In genomic region chr5:120483399-120483798, GRCm38 (mm10) we compare ENCODE assay signal across 27 mouse cellular contexts. TPM values are rescaled to one million over a fixed set of nuclear protein-coding genes. Genes with fewer than 3 reads are reported as not detected.
DNase-seq lines count a peak whose midpoint lies in the region; ATAC-seq and TF ChIP-seq lines count a peak whose summit lies in the region.
"Had no signal": no experiment of that assay in that cellular context is flagged by ENCODE, and none has a peak within 500 bp of the region (broad histone marks: within the 10 kb centered on the region; RNA-seq: fewer than 3 reads in every experiment).

No protein-coding gene starts in this region.

- 0 out of 2 replicates have a peak, but pooled peaks have one; percentile 24 for ATAC-seq in lung, postnatal 0 days
- ATAC-seq: forebrain, embryonic 13.5 days; forebrain, postnatal 0 days; hindbrain, embryonic 16.5 days; inflammation-experienced regulatory T-cells, adult 6 months had no signal

- 0 out of 2 replicates have a peak, but pooled peaks cover 13% of the 10 kb centered on the region for H3K36me3 ChIP-seq in lung, postnatal 0 days (ENCODE audit: insufficient read depth, low read length)

- no peak overlapping the region for H3K9ac ChIP-seq in lung, postnatal 0 days (replicated peaks; ENCODE audit: low read depth)
- H3K9ac ChIP-seq: forebrain, embryonic 13.5 days; forebrain, postnatal 0 days; hindbrain, embryonic 12.5 days had no signal

- no peak for TF ChIP-seq CTCF in lung, postnatal 0 days (IDR thresholded peaks at IDR 0.05)
- TF ChIP-seq CTCF in brain, embryonic 14.5 days (IDR thresholded peaks at IDR 0.05; ENCODE audit: borderline replicate concordance, extremely low read depth, insufficient read depth, insufficient read length) = no peak
- no peak for TF ChIP-seq CTCF in layer of hippocampus, adult 2 months (conservative IDR thresholded peaks at IDR 0.05)

- no peaks in the 10 kb centered on the region for H3K9me3 ChIP-seq in lung, postnatal 0 days (ENCODE audit: low read length)
- H3K9me3 ChIP-seq: embryonic facial prominence, embryonic 10.5 days; forebrain, embryonic 13.5 days; G1E; heart, embryonic 10.5 days; hindbrain, embryonic 12.5 days had no signal

- no peak overlapping the region for H3K4me3 ChIP-seq in lung, postnatal 0 days (ENCODE audit: low read depth, low read length)
- no peak overlapping the region for H3K4me3 ChIP-seq in layer of hippocampus, adult 2 months
- H3K4me3 ChIP-seq: embryonic facial prominence, embryonic 10.5 days; forebrain, embryonic 13.5 days; heart, embryonic 10.5 days; hindbrain, embryonic 12.5 days had no signal

- no peak overlapping the region for H3K4me2 ChIP-seq in lung, postnatal 0 days (replicated peaks; ENCODE audit: low read depth, low read length)
- H3K4me2 ChIP-seq: forebrain, embryonic 13.5 days; hindbrain, embryonic 12.5 days had no signal

- no peaks in the 10 kb centered on the region for H3K27me3 ChIP-seq in lung, postnatal 0 days (replicated peaks; ENCODE audit: insufficient read depth, low read length)
- H3K27me3 ChIP-seq: forebrain, embryonic 13.5 days; hindbrain, embryonic 12.5 days had no signal

- no peak overlapping the region for H3K27ac ChIP-seq in lung, postnatal 0 days (ENCODE audit: low read length)
- no peak overlapping the region for H3K27ac ChIP-seq in layer of hippocampus, adult 2 months
- H3K27ac ChIP-seq: embryonic facial prominence, embryonic 10.5 days; forebrain, embryonic 13.5 days; heart, embryonic 10.5 days; hindbrain, embryonic 12.5 days had no signal

- no peak for TF ChIP-seq EP300 in lung, postnatal 0 days (IDR thresholded peaks at IDR 0.05)

- DNase-seq in heart, adult 11 months = peak; percentile 88
- DNase-seq in heart, adult 9 months (ENCODE audit: low spot score in 2 of 2) = no peak
- DNase-seq in lung, postnatal 0 days (ENCODE audit: low spot score) = no peak
- no peak for DNase-seq in lung, postnatal 14 days
- peak; percentile 26 for DNase-seq in ES-CJ7 (ENCODE audit: low read depth, low spot score)
- DNase-seq in brain, embryonic 14.5 days (ENCODE audit: low read depth) = peak; percentile 44
- DNase-seq in layer of hippocampus, adult 2 months (ENCODE audit: low spot score in 2 of 2) = no peak
- DNase-seq: adrenal gland, adult 2 months; cerebellum, adult 18-20 months; cerebellum, adult 9-11 months; forebrain, postnatal 0 days; gastrocnemius, postnatal 25 days; heart, postnatal 10 days; heart, postnatal 4 days had no signal

- 71% methylated on average over 19 of the region's 19 CpGs for WGBS in lung, postnatal 0 days

- TF ChIP-seq POLR2A in brain, embryonic 14.5 days (IDR thresholded peaks at IDR 0.05; ENCODE audit: borderline replicate concordance, extremely low read depth, insufficient read depth, insufficient read length, poor library complexity, severe bottlenecking) = no peak

- H3K4me1 ChIP-seq in lung, postnatal 0 days (ENCODE audit: insufficient read depth, low read depth, low read length) = no peaks in the 10 kb centered on the region
- H3K4me1 ChIP-seq: forebrain, embryonic 13.5 days had no signal

RNA-seq across cellular contexts. Expression of gene Sds, which starts 7.1 kb away (rescaled TPM):
- polyA plus RNA-seq in lung, postnatal 0 days (2015; fragmentation: Nextera tagmentation; extraction: Ambion mirVana) = not detected in 2 replicates
- polyA plus RNA-seq in brain, embryonic 14.5 days (2012; rRNA removed) = not detected in 2 replicates
- under 1 TPM in 1 of 2 experiments, not detected in 1; 0.31 TPM for total RNA-seq in layer of hippocampus, adult 2 months (2021)
- total RNA-seq: CH12.LX; forebrain, postnatal 0 days; G1E; gastrocnemius, postnatal 25 days; granulocyte monocyte progenitor cell, adult 5-6 weeks; heart, postnatal 10 days; heart, postnatal 4 days had no signal
- polyA plus RNA-seq: embryonic facial prominence, embryonic 10.5 days; embryonic facial prominence, embryonic 14.5 days; forebrain, embryonic 13.5 days; forebrain, postnatal 0 days; G1E; heart, embryonic 14.5 days; hindbrain, embryonic 12.5 days; inflammation-experienced regulatory T-cells, adult 6 months had no signal

RNA-seq across cellular contexts. Expression of gene Sdsl, which starts 10.8 kb away (rescaled TPM):
- polyA plus RNA-seq in lung, postnatal 0 days (2015; fragmentation: Nextera tagmentation; extraction: Ambion mirVana) = 1.7 and 1.8 TPM in 2 replicates
- 8.6 and 8.9 TPM in 2 replicates for polyA plus RNA-seq in brain, embryonic 14.5 days (2012; rRNA removed)
- total RNA-seq in layer of hippocampus, adult 2 months (2021) = 1 to 10 TPM; 7.9 to 8.5 TPM
- polyA plus RNA-seq: inflammation-experienced regulatory T-cells, adult 6 months had no signal

RNA-seq across cellular contexts. Expression of gene Plbd2, which starts 20.0 kb away (rescaled TPM):
- polyA plus RNA-seq in lung, postnatal 0 days (2015; fragmentation: Nextera tagmentation; extraction: Ambion mirVana) = 63.1 and 69.2 TPM in 2 replicates
- polyA plus RNA-seq in brain, embryonic 14.5 days (2012; rRNA removed) = 16.8 and 23.2 TPM in 2 replicates
- total RNA-seq in layer of hippocampus, adult 2 months (2021) = 10 to 100 TPM; 62.6 to 66.0 TPM

RNA-seq across cellular contexts. Expression of gene Slc8b1, which starts 27.6 kb away (rescaled TPM):
- 12.1 and 14.7 TPM in 2 replicates for polyA plus RNA-seq in lung, postnatal 0 days (2015; fragmentation: Nextera tagmentation; extraction: Ambion mirVana)
- 3.1 and 3.5 TPM in 2 replicates for polyA plus RNA-seq in brain, embryonic 14.5 days (2012; rRNA removed)
- 10 to 100 TPM in 1 of 2 experiments, 1 to 10 TPM in 1; 8.7 to 12.1 TPM for total RNA-seq in layer of hippocampus, adult 2 months (2021)

RNA-seq across cellular contexts. Expression of gene Lhx5, which starts 51.9 kb away (rescaled TPM):
- polyA plus RNA-seq in lung, postnatal 0 days (2015; fragmentation: Nextera tagmentation; extraction: Ambion mirVana) = not detected in 2 replicates
- polyA plus RNA-seq in brain, embryonic 14.5 days (2012; rRNA removed) = 9.3 and 30.0 TPM in 2 replicates
- under 1 TPM in 1 of 2 experiments, not detected in 1; 0.36 TPM for total RNA-seq in layer of hippocampus, adult 2 months (2021)
- total RNA-seq: adrenal gland, adult 2 months; adrenal gland, postnatal 36 days; CH12.LX; gastrocnemius, adult 18-20 months; gastrocnemius, postnatal 25 days; granulocyte monocyte progenitor cell, adult 5-6 weeks; heart, postnatal 10 days; heart, postnatal 4 days had no signal
- polyA plus RNA-seq: adrenal gland, adult 2 months; embryonic facial prominence, embryonic 14.5 days; G1E; heart, embryonic 14.5 days; inflammation-experienced regulatory T-cells, adult 6 months had no signal

Comparison
In these comparisons a context has a peak if more than half of its experiments do, and no peak if none do; other contexts are left out.
1. DNase-seq: peak in heart, adult 11 months (single experiment), ES-CJ7 (single experiment) and brain, embryonic 14.5 days (single experiment); none in heart, adult 9 months (0 of 2), lung, postnatal 0 days (single experiment), lung, postnatal 14 days (single experiment) and layer of hippocampus, adult 2 months (0 of 2).